Mouse (Mus musculus) stomach, embryonic 15.5 days (tissue): ENCODE measurements around the gene Toe1. TPM values are rescaled to one million over a fixed set of nuclear protein-coding genes. Genes with fewer than 3 reads are reported as not detected.

Source experiments
- polyA plus RNA-seq: library from polyadenylated mRNA; unstranded; fragments of >200 nt; fragmentation: Nextera tagmentation; extraction: Ambion mirVana; gene quantifications from 2 replicates; pipeline ENCODE4 v1.2.1, GENCODE M21; 2015

Gene Toe1
- polyA plus RNA-seq, 1 experiment from 2014 or later: 32.5 TPM

Other genes starting within 250 kb of the Toe1 start
- 28.9 and 33.1 TPM in 2 replicates for gene Gpbp1l1, start 250.0 kb downstream of the Toe1 start, polyA plus RNA-seq
- gene Ccdc17, start 211.0 kb downstream of the Toe1 start, polyA plus RNA-seq: 4.2 and 4.5 TPM in 2 replicates
- gene Nasp, start 179.7 kb downstream of the Toe1 start, polyA plus RNA-seq: 103 and 118 TPM in 2 replicates
- 731 and 767 TPM in 2 replicates for gene Akr1a1, start 156.0 kb downstream of the Toe1 start, polyA plus RNA-seq
- 1,377 and 1,420 TPM in 2 replicates for gene Prdx1, start 122.1 kb downstream of the Toe1 start, polyA plus RNA-seq
- gene Mmachc, start 99.2 kb downstream of the Toe1 start, polyA plus RNA-seq: 23.5 and 24.5 TPM in 2 replicates
- gene Ccdc163, start 99.1 kb downstream of the Toe1 start, polyA plus RNA-seq: 23.9 and 27.7 TPM in 2 replicates
- 5.8 and 7.3 TPM in 2 replicates for gene Tesk2, start 86.7 kb downstream of the Toe1 start, polyA plus RNA-seq
- 11.9 and 13.2 TPM in 2 replicates for gene Mutyh, start 83 bp upstream of the Toe1 start, polyA plus RNA-seq
- 1.2 and 1.7 TPM in 2 replicates for gene Hpdl, start 14.1 kb upstream of the Toe1 start, polyA plus RNA-seq
- 0.58 and 0.67 TPM in 2 replicates for gene Zswim5, start 69.7 kb upstream of the Toe1 start, polyA plus RNA-seq
- gene Urod, start 186.8 kb upstream of the Toe1 start, polyA plus RNA-seq: 82.0 and 97.4 TPM in 2 replicates
- 10.0 and 10.1 TPM in 2 replicates for gene Hectd3, start 187.7 kb upstream of the Toe1 start, polyA plus RNA-seq
- 35.3 and 36.4 TPM in 2 replicates for gene Eif2b3, start 211.8 kb upstream of the Toe1 start, polyA plus RNA-seq